Mouse (Mus musculus): ENCODE measurements at regions not wholly inside any gene's neighbourhood (a gene's known extent, or its start where the extent isn't known, plus 50 kb on each side); places are given as distances from the start of the nearest gene placed in this dataset.

GRCm38 (mm10) chr7:68814823-68815666 lies 66.0 kb upstream of the Arrdc4 start:
- no peak for TF ChIP-seq EP300 (optimal IDR thresholded peaks at IDR 0.05)
- TF ChIP-seq CTCF (IDR thresholded peaks at IDR 0.05; ENCODE audit: low read depth): no peak
